Mouse (Mus musculus) C2C12 (cell line): Measurements from ENCODE around the gene Lrrc23. TPM values are rescaled to one million over a fixed set of nuclear protein-coding genes. Genes with fewer than 3 reads are reported as not detected.

Source experiments
- H3K27me3 ChIP-seq: one replicate; pipeline ENCODE4 v1.6.1; 2011; ENCODE audit not compliant: control insufficient read depth, insufficient read depth, insufficient read length
- H3K36me3 ChIP-seq: one replicate; pipeline ENCODE4 v1.6.1; 2011; ENCODE audit not compliant: control insufficient read depth, insufficient read depth
- H3K4me3 ChIP-seq: one replicate; pipeline ENCODE4 v1.5.1; 2011; ENCODE audit warnings: mild to moderate bottlenecking, control low read depth; ENCODE audit not compliant: poor library complexity, insufficient read depth, severe bottlenecking
- H3K79me2 ChIP-seq: one replicate; pipeline ENCODE4 v1.6.1; 2011; ENCODE audit not compliant: control insufficient read depth, insufficient read depth
- H3K79me3 ChIP-seq: one replicate; pipeline ENCODE4 v1.6.1; 2011; ENCODE audit warnings: low read depth, control low read depth
- H3ac ChIP-seq: one replicate; pipeline ENCODE3; 2011; ENCODE audit warnings: low read depth; ENCODE audit not compliant: control insufficient read depth, insufficient read length
- CEBPB ChIP-seq: IDR thresholded peaks from one replicate; pipeline ENCODE4 v1.6.1; 2011; ENCODE audit warnings: low read depth, mild to moderate bottlenecking, control low read depth, moderate library complexity
- CTCF ChIP-seq: IDR thresholded peaks from one replicate; pipeline ENCODE4 v1.5.1; 2011; ENCODE audit not compliant: control insufficient read depth, insufficient read depth, insufficient read length
- FOSL1 ChIP-seq: IDR thresholded peaks from one replicate; pipeline ENCODE4 v1.8.0; 2011; ENCODE audit warnings: mild to moderate bottlenecking, low read length; ENCODE audit not compliant: poor library complexity, insufficient read depth, severe bottlenecking
- MAX ChIP-seq: IDR thresholded peaks from one replicate; pipeline ENCODE4 v1.6.1; 2011; ENCODE audit warnings: mild to moderate bottlenecking, control low read depth
- MYOD1 ChIP-seq: IDR thresholded peaks from one replicate; pipeline ENCODE4 v1.6.1; 2011; ENCODE audit warnings: low read depth; ENCODE audit not compliant: control insufficient read depth, insufficient read length
- MYOG ChIP-seq: IDR thresholded peaks from one replicate; pipeline ENCODE4 v1.6.1; 2011; ENCODE audit not compliant: control insufficient read depth, insufficient read length; ENCODE audit errors: extremely low read depth
- USF1 ChIP-seq: IDR thresholded peaks from one replicate; pipeline ENCODE4 v1.6.1; 2011; ENCODE audit warnings: low read depth, mild to moderate bottlenecking, control low read depth, moderate library complexity
- polyA plus RNA-seq: library from polyadenylated mRNA; unstranded; fragments of >200 nt; fragmentation: generic; extraction: Trizol; gene quantifications from one replicate; pipeline ENCODE4 v1.2.1, GENCODE M21; 2012; ENCODE audit warnings: missing spikeins

Lrrc23 gene
- polyA plus RNA-seq, 1 experiment: 0.13 TPM

- H3K27me3 ChIP-seq: no peaks in the 10 kb centered on the region
- peaks cover 52% of the 10 kb centered on the region for H3K36me3 ChIP-seq
- peaks cover 82% of the 10 kb centered on the region for H3K79me2 ChIP-seq
- H3K4me3 ChIP-seq: no peak overlapping the region
- H3K79me3 ChIP-seq: peaks cover 64% of the 10 kb centered on the region
- TF ChIP-seq MYOD1 (no peak), MYOG (no peak), USF1 (no peak), CTCF (no peak), FOSL1 (no peak), CEBPB (no peak), MAX (no peak)
- H3ac ChIP-seq: no peak overlapping the region
Observed at GRCm38 (mm10) chr6:124753861-124754260, 25.7 kb downstream of the Lrrc23 start.

- no peak overlapping the region for H3ac ChIP-seq
- peaks cover 62% of the 10 kb centered on the region for H3K36me3 ChIP-seq
- peaks cover 57% of the 10 kb centered on the region for H3K79me3 ChIP-seq
- H3K79me2 ChIP-seq: peaks cover 66% of the 10 kb centered on the region
- H3K4me3 ChIP-seq: no peak overlapping the region
- H3K27me3 ChIP-seq: no peaks in the 10 kb centered on the region
- TF ChIP-seq FOSL1 (no peak), USF1 (no peak), MYOG (no peak), CEBPB (no peak), MYOD1 (no peak), CTCF (no peak), MAX (no peak)
Observed at GRCm38 (mm10) chr6:124750405-124750804, 29.1 kb downstream of the Lrrc23 start.

GRCm38 (mm10) chr6:124746654-124747632, 32.6 kb downstream of the Lrrc23 start:
- Histone ChIP-seq H3K79me2 (peaks cover 31% of the 10 kb centered on the region), H3K4me3 (no peak overlapping the region), H3K79me3 (peaks cover 22% of the 10 kb centered on the region), H3K36me3 (peaks cover 65% of the 10 kb centered on the region), H3ac (no peak overlapping the region), H3K27me3 (no peaks in the 10 kb centered on the region)
- TF ChIP-seq MYOD1 (no peak), MYOG (no peak)

- Histone ChIP-seq H3ac (no peak overlapping the region), H3K4me3 (no peak overlapping the region), H3K36me3 (peaks cover 59% of the 10 kb centered on the region), H3K79me3 (peaks cover 18% of the 10 kb centered on the region), H3K27me3 (no peaks in the 10 kb centered on the region), H3K79me2 (peaks cover 24% of the 10 kb centered on the region)
- TF ChIP-seq MYOD1 (no peak), USF1 (no peak), MAX (no peak), MYOG (no peak), CTCF (no peak), FOSL1 (no peak), CEBPB (no peak)
Observed at GRCm38 (mm10) chr6:124746296-124746605, 33.3 kb downstream of the Lrrc23 start.

GRCm38 (mm10) chr6:124745490-124746295, 33.8 kb downstream of the Lrrc23 start:
- no peak overlapping the region for H3K4me3 ChIP-seq
- H3K79me3 ChIP-seq: peaks cover 12% of the 10 kb centered on the region
- peaks cover 18% of the 10 kb centered on the region for H3K79me2 ChIP-seq
- H3K36me3 ChIP-seq: peaks cover 54% of the 10 kb centered on the region
- H3ac ChIP-seq: peak overlapping the region; percentile 56
- TF ChIP-seq MYOD1 (no peak), CTCF (peak; percentile 90), MAX (peak; percentile 57)
- no peaks in the 10 kb centered on the region for H3K27me3 ChIP-seq

DNA sequence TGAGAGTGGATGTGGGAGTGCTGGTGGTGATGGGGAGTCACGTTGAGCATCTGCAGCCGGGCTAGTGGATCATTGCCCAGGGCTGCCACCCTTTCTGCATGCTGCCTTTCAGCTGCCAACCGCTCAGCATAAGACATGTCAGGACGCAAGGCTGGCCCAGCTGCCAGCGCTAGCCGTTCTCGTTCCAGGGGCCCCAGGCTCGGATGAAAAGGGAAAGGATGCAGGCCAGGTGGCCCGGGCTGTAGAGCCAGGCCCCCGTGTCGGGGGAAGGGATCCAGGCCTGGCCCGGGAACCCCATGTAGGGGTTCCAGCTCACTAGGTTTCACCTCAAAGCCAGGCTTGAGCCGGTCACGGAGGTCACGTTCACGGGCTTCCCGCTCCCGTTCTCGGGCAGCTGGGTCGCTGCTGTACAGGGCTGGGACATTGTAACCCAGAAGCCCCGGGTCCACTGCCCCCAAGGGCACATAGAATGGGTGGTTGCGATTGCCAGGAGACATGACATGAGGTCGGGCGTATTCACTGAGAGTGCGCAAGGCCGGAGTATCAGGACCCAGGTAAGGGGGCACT, 34.7 kb downstream of the Lrrc23 start:
- Histone ChIP-seq H3K27me3 (no peaks in the 10 kb centered on the region), H3K79me2 (peaks cover 11% of the 10 kb centered on the region), H3K4me3 (no peak overlapping the region), H3K79me3 (peaks cover 7% of the 10 kb centered on the region), H3K36me3 (peaks cover 47% of the 10 kb centered on the region), H3ac (peak overlapping the region; percentile 19)
- TF ChIP-seq FOSL1 (no peak), MYOD1 (no peak)
